Mouse (Mus musculus): ENCODE results near the gene Pcdh19.

Pcdh19 gene

DNA sequence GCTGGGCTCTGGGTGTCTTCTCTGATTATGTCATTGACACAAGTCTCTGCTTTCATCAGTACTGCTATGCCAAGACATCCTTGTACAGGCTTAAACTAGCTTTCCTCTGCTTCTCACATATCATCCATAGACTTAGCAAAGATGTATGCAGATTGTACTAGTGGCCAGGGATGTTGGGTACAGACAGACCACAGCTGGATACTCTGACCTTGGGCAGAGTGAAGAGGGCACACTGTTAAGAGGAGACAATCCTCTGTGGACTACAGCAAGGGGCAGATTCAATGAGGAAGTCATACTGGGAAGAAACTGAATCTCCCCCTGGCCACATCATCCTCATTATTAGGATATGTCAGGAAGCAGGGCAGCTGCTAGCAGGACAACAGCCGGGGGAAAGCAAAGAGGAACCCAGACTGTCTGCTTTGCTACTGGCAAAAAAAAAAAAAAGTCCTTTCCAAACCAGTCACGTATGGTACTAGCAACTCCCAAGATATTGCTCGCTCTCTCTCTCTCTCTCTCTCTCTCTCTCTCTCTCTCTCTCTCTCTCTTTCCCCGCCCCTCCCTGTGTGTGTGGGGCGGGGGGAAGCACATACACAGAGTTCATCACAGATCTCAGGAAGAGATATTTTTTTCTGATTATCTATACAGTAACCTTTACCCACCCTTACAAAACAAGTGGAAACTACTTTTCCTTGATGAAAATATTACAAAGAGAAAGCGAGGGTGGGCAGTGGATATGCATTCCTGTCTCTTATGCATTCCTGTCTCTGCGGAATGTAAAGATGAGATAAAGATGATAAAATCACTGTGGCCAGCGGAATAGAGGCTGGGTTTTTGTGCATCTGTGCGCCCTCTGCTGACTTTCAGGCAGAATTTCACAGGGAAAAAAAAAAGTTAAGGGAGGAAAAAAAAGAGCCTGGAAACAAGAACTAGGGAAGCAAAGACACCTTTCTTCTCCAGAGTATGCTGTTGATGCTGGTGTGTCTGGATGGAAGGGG lies 31.2 kb downstream of the Pcdh19 start:
- no peak for DNase-seq (ENCODE audit: low spot score in 2 of 2)

DNA sequence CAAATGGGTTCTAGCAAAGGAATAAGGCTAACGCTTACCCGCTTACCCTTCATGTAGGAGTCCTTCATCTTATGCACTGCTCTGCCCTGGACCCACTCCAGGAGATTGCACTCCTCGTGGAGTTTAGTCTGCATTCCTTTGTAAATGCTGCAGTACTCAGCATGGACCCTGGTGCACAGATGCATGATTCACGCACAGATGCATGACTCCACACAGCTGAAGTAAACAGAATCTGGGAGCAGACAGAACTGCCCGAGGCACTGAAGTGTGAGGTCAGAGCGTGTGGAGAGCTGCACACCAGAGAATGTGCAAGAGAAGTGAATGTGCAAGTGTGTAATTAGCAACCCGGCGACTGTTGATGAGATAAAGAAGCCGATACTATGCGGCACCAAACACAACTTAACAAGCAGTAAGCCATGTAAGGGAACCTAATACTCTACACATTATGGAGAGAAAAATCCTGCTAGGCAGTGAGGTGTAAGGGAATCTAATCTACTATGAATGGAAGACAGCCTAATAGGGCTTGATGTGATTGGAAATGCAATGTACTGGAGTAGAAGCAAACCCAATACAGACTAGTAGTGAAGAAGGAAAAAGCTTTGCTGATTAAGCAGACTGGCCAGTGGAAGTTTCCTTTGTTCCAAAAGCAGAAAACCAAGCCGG lies 32.8 kb downstream of the Pcdh19 start:
- DNase-seq (ENCODE audit: low spot score in 2 of 2): no peak

DNA sequence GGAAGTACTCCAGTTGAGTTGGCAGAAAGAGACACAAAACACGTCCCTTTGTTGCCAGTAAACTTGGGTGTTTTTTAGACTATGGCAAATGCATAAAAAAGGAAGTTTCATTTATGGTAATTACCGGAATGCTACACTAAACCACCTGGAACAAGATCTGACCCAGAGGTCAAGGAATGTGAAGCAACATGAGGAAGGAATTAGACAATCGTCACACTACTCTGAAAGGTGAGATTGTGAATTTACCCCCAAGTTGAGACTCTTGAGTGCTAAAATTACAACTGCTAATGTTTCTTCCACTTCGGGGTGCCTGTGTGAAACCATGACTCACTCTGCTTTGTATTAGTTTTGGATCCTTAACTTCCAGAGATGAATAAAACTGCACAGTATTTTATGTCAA lies 33.6 kb downstream of the Pcdh19 start:
- DNase-seq (ENCODE audit: low spot score in 2 of 2): no peak

GRCm38 (mm10) chrX:133653071-133653470 lies 35.7 kb downstream of the Pcdh19 start:
- DNase-seq (ENCODE audit: low spot score in 2 of 2): no peak

DNA sequence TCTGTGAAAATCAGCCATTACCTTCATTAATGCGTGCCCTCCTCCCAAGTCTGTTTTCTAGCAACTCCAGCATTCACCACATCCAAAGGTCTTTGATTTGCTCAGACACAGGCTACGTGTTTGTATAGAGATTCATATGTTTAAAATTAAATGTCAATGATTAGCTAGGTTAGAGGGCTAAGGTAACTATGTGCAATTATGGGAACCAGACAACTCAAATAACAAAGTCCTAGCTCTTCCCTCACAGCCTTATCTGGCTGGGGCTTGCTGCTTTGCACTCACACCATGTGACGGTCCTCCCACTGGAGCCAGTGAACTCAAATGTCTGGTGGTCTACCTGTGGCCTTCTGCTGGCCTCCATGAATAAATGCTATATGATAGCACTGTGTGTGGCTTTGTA lies 38.4 kb downstream of the Pcdh19 start:
- no peak for DNase-seq (ENCODE audit: low spot score in 2 of 2)

DNA sequence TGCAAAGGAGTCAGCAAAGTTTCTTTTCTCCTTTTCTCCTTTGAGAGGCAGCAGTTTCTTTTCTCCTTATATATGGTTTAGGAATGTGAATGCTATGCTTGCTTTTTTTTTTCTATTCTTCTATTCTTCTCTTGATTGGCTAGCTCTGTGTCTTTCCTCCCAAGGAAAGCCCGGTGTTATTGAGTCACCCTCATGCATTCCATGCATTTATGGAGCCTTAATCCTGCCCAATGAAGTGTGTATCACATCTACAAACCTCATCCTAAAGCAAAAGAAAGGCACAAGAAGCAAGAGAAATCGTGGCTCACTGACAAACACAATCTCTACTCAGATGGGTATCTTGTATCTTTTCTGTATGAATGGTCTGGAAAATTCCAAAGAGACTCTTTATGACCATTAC lies 41.0 kb downstream of the Pcdh19 start:
- DNase-seq (ENCODE audit: low spot score in 2 of 2): no peak

DNA sequence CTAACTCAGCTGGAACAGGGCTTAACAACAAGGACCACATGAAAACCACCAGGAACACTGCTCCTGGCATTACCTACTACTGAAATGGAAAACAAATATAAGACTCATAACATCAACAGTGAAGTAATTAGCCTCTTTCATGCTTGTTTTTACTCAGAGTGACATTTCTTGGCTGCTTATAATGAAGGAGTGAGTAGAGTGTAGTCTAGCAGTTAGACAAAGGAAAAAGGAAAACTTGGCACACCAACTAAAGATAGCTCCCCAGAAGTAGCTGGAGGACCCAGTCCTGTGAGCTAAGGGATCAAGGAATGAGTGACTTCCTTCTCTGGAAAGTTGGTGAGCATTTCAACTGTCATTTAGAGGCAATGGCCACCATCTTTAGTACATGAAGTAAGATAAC lies 49.3 kb downstream of the Pcdh19 start:
- DNase-seq (ENCODE audit: low spot score in 2 of 2): no peak

DNA sequence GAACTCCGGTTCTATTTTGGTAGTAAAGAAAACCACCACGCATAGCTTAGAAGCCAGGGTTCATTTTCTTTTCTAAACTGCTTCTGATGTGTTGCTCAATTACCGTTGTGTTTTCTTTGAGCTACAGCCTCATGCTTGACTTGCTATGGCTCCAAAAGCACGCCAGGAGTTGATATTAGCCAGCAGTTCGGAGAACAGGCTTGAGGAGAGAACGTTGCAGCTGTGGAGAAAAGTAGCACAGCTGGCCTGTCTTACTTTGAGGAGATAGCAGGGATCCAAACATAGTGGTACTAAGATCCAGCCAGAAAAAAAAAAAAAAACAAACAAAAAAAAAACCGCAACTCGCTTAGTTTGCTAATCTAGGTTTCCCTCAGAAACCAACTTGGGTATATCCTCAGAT lies 59.2 kb downstream of the Pcdh19 start:
- no peak for DNase-seq (ENCODE audit: low spot score in 2 of 2)

DNA sequence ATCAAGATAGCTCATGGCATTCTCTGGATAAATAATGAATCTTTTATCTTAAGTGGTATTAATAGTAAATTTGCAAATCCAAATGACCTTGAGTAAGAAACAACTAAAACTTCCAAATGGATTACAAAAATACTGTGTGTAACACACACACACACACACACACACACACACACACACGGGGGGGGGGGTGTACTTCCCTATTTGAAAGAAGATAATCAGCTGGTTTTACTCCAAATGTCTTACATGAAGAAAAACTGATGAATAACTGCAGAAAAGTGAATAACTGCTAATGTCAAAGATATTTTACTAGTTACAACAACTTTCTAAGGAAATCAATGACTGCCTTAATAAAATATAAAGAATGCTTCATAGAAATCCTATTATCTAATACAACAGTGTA lies 70.6 kb downstream of the Pcdh19 start:
- DNase-seq (ENCODE audit: low spot score in 2 of 2): no peak

DNA sequence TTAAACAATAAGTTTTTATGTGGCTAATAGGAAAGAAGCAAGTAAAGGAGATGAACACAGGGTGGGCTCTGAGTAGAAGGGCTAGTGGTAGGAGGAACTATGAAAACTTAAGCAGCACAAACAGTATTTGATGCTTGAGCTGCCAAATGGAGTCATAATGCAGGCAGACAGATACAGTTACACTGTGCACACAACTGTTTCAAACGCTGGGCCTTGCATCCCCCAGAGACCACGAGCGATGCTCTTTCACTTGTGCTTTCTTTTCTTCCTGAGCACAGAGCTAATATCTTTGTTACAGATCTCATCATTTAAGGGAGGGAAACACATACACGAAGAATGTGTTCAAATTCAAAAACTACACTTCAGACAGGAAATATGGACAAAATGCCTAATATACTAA lies 83.0 kb downstream of the Pcdh19 start:
- DNase-seq (ENCODE audit: low spot score in 2 of 2): no peak

- no peak for DNase-seq (ENCODE audit: low spot score in 2 of 2)
Measured at GRCm38 (mm10) chrX:133604272-133604671, 84.5 kb downstream of the Pcdh19 start.

DNA sequence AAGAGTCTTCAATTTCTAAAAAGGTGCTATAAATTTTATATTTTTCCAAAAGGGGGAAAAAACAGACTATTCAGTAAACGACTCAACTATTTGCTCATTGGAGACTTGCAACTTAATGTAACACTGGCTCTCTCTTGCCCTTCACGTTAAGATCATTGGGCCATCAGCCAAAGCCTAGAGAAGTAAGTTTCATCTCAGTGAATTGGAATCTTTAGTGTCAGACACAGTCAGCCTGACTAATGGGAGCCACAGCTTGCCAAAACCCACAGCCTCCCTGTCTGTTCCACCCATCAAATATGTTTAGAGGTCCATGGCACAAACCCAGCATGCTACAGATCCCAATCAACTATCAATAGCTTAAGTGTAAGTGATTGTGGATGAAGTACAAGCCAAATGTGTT lies 86.7 kb downstream of the Pcdh19 start:
- no peak for DNase-seq (ENCODE audit: low spot score in 2 of 2)

DNA sequence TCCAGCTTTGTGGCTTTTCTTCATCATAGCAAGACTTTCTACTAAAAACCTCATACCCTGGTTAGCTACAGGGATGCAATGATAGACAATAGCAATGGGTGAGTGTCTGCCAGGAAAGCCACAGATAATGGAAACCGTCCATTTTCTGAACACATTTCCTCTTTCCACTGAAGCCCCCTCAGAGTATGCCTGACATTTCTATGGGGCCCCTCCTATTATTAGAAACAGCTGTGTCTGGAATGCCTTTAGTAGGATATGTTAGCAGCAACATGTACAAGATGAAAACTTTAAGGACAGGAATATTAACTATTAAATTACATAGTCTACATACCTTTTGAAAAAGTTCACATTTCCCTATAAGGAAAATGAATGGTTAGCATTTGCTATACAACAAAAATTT lies 87.1 kb downstream of the Pcdh19 start:
- DNase-seq (ENCODE audit: low spot score in 2 of 2): no peak

GRCm38 (mm10) chrX:133601195-133601594 lies 87.6 kb downstream of the Pcdh19 start:
- no peak for DNase-seq (ENCODE audit: low spot score in 2 of 2)

GRCm38 (mm10) chrX:133575601-133576382 lies 113.0 kb downstream of the Pcdh19 start:
- no peak for DNase-seq (ENCODE audit: low spot score in 2 of 2)

DNA sequence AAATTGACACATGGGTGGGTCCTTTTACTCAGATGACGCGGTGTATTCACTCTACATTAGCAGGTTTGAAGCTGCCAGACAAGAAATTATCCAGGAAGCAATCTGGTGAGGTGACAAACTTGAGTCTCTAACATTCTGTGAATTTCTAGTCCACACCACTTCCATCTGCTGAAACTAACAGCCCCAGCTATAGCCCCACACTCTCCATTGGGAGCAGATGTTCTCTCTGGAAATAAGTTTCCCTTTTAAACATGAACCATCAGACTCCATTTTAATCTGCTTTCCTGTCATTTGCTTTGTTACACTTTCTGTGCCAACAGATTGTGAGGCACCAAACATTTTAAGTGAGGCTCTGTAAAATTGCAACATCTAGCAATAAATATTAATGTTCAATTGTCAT lies 123.4 kb downstream of the Pcdh19 start:
- DNase-seq (ENCODE audit: low spot score in 2 of 2): no peak

Measured in spleen, postnatal 36 days (tissue).